Mouse (Mus musculus): Measurements from ENCODE around the gene Cfap52. TPM values are rescaled to one million over a fixed set of nuclear protein-coding genes. Genes with fewer than 3 reads are reported as not detected.
A peak's percentile ranks its signal among the peaks of the same experiment; 100 is the strongest.

The Cfap52 gene
- polyA plus RNA-seq, 1 experiment from 2014 or later = 0.35 TPM

GRCm38 (mm10) chr11:67972606-67973005 lies 7.2 kb upstream of the Cfap52 start:
- WGBS = 44% methylated on average over 1 of the region's 1 CpGs
- no peak for DNase-seq (ENCODE audit: low spot score)
- Histone ChIP-seq H3K9me3 (no peaks in the 10 kb centered on the region), H3K4me3 (no peak overlapping the region), H3K27ac (peak overlapping the region; percentile 82), H3K36me3 (peaks cover 25% of the 10 kb centered on the region), H3K4me1 (peaks cover 21% of the 10 kb centered on the region), H3K27me3 (ENCODE audit: insufficient read depth, poor library complexity, severe bottlenecking) (no peaks in the 10 kb centered on the region)

GRCm38 (mm10) chr11:67967831-67968230 lies 2.4 kb upstream of the Cfap52 start:
- Histone ChIP-seq H3K27me3 (ENCODE audit: insufficient read depth, poor library complexity, severe bottlenecking) (no peaks in the 10 kb centered on the region), H3K36me3 (peaks cover 12% of the 10 kb centered on the region), H3K4me1 (peaks cover 21% of the 10 kb centered on the region), H3K27ac (no peak overlapping the region), H3K9me3 (no peaks in the 10 kb centered on the region), H3K4me3 (no peak overlapping the region)
- 69% methylated on average over 11 of the region's 11 CpGs for WGBS
- no peak for DNase-seq (ENCODE audit: low spot score)

- H3K4me1 ChIP-seq = peaks cover 14% of the 10 kb centered on the region
- no peaks in the 10 kb centered on the region for H3K9me3 ChIP-seq
- DNase-seq (ENCODE audit: low spot score) = peak; percentile 93
- H3K4me3 ChIP-seq = peak within 1 kb of the TSS; percentile 95
- H3K36me3 ChIP-seq = peaks cover 9% of the 10 kb centered on the region
- under 1% methylated on average over 28 of the region's 28 CpGs for WGBS
- H3K27me3 ChIP-seq (ENCODE audit: insufficient read depth, poor library complexity, severe bottlenecking) = no peaks in the 10 kb centered on the region
- peak within 1 kb of the TSS; percentile 91 for H3K27ac ChIP-seq
Observed at GRCm38 (mm10) chr11:67965905-67966878, 741 bp upstream of the Cfap52 start, which contains the start of gene Stx8. TSS of gene Stx8 (plus strand) at chr11:67966193.

GRCm38 (mm10) chr11:67964110-67964509 lies 1.3 kb downstream of the Cfap52 start:
- H3K27ac ChIP-seq = no peak overlapping the region
- DNase-seq (ENCODE audit: low spot score) = no peak
- H3K27me3 ChIP-seq (ENCODE audit: insufficient read depth, poor library complexity, severe bottlenecking) = no peaks in the 10 kb centered on the region
- no peaks in the 10 kb centered on the region for H3K9me3 ChIP-seq
- 76% methylated on average over 6 of the region's 6 CpGs for WGBS
- H3K4me3 ChIP-seq = no peak overlapping the region
- H3K4me1 ChIP-seq = peaks cover 14% of the 10 kb centered on the region
- H3K36me3 ChIP-seq = no peaks in the 10 kb centered on the region

GRCm38 (mm10) chr11:67954413-67954812 lies 11.0 kb downstream of the Cfap52 start:
- H3K9me3 ChIP-seq = no peaks in the 10 kb centered on the region
- no peaks in the 10 kb centered on the region for H3K27me3 ChIP-seq (ENCODE audit: insufficient read depth, poor library complexity, severe bottlenecking)
- H3K4me3 ChIP-seq = no peak overlapping the region
- no peaks in the 10 kb centered on the region for H3K36me3 ChIP-seq
- no peak overlapping the region for H3K27ac ChIP-seq
- DNase-seq (ENCODE audit: low spot score) = no peak
- H3K4me1 ChIP-seq = no peaks in the 10 kb centered on the region
- WGBS = 79% methylated on average over 6 of the region's 6 CpGs

GRCm38 (mm10) chr11:67953604-67954003 lies 11.8 kb downstream of the Cfap52 start:
- no peaks in the 10 kb centered on the region for H3K36me3 ChIP-seq
- H3K4me3 ChIP-seq = no peak overlapping the region
- whole genome bisulfite sequencing = 83% methylated on average over 5 of the region's 5 CpGs
- no peak overlapping the region for H3K27ac ChIP-seq
- H3K9me3 ChIP-seq = no peaks in the 10 kb centered on the region
- H3K27me3 ChIP-seq (ENCODE audit: insufficient read depth, poor library complexity, severe bottlenecking) = no peaks in the 10 kb centered on the region
- no peak for DNase-seq (ENCODE audit: low spot score)
- no peaks in the 10 kb centered on the region for H3K4me1 ChIP-seq

GRCm38 (mm10) chr11:67949475-67949874 lies 16.0 kb downstream of the Cfap52 start:
- no peaks in the 10 kb centered on the region for H3K36me3 ChIP-seq
- 89% methylated on average over 9 of the region's 9 CpGs for WGBS

GRCm38 (mm10) chr11:67948229-67948628 lies 17.2 kb downstream of the Cfap52 start:
- 46% methylated on average over 3 of the region's 3 CpGs for WGBS
- Histone ChIP-seq H3K27me3 (ENCODE audit: insufficient read depth, poor library complexity, severe bottlenecking) (0 out of 2 replicates have a peak, but pooled peaks cover 3% of the 10 kb centered on the region), H3K4me1 (peaks cover 5% of the 10 kb centered on the region), H3K36me3 (no peaks in the 10 kb centered on the region), H3K4me3 (no peak overlapping the region), H3K9me3 (no peaks in the 10 kb centered on the region), H3K27ac (no peak overlapping the region)
- no peak for DNase-seq (ENCODE audit: low spot score)

More at GRCm38 (mm10) chr11:67949475-67949874, 16.0 kb downstream of the Cfap52 start:
- H3K9me3 ChIP-seq = no peaks in the 10 kb centered on the region
- H3K27ac ChIP-seq = no peak overlapping the region
- H3K4me3 ChIP-seq = no peak overlapping the region
- H3K27me3 ChIP-seq (ENCODE audit: insufficient read depth, poor library complexity, severe bottlenecking) = 0 out of 2 replicates have a peak, but pooled peaks cover 3% of the 10 kb centered on the region
- no peak for DNase-seq (ENCODE audit: low spot score)
- peaks cover 5% of the 10 kb centered on the region for H3K4me1 ChIP-seq

- H3K4me3 ChIP-seq = no peak overlapping the region
- WGBS = 94% methylated on average over 3 of the region's 3 CpGs
Observed at GRCm38 (mm10) chr11:67932156-67932555, 33.3 kb downstream of the Cfap52 start.

GRCm38 (mm10) chr11:67926348-67927055 lies 38.9 kb downstream of the Cfap52 start:
- Histone ChIP-seq H3K4me1 (peaks cover 16% of the 10 kb centered on the region), H3K27ac (no peak overlapping the region), H3K27me3 (ENCODE audit: insufficient read depth, poor library complexity, severe bottlenecking) (peaks cover 7% of the 10 kb centered on the region), H3K4me3 (no peak overlapping the region), H3K36me3 (no peaks in the 10 kb centered on the region), H3K9me3 (no peaks in the 10 kb centered on the region)
- no peak for DNase-seq (ENCODE audit: low spot score)
- 13% methylated on average over 13 of the region's 15 CpGs for WGBS

More at GRCm38 (mm10) chr11:67932156-67932555, 33.3 kb downstream of the Cfap52 start:
- H3K36me3 ChIP-seq = no peaks in the 10 kb centered on the region
- no peaks in the 10 kb centered on the region for H3K4me1 ChIP-seq
- no peaks in the 10 kb centered on the region for H3K27me3 ChIP-seq (ENCODE audit: insufficient read depth, poor library complexity, severe bottlenecking)
- H3K9me3 ChIP-seq = no peaks in the 10 kb centered on the region
- no peak for DNase-seq (ENCODE audit: low spot score)
- no peak overlapping the region for H3K27ac ChIP-seq

- Histone ChIP-seq H3K27ac (no peak overlapping the region), H3K9me3 (no peaks in the 10 kb centered on the region), H3K4me3 (no peak overlapping the region), H3K36me3 (no peaks in the 10 kb centered on the region), H3K4me1 (peaks cover 27% of the 10 kb centered on the region), H3K27me3 (ENCODE audit: insufficient read depth, poor library complexity, severe bottlenecking) (peaks cover 22% of the 10 kb centered on the region)
- 86% methylated on average over 13 of the region's 13 CpGs for WGBS
- DNase-seq (ENCODE audit: low spot score) = no peak
Observed at GRCm38 (mm10) chr11:67925000-67925399, 40.5 kb downstream of the Cfap52 start.

- H3K36me3 ChIP-seq = no peaks in the 10 kb centered on the region
- 84% methylated on average over 5 of the region's 5 CpGs for WGBS
- H3K9me3 ChIP-seq = no peaks in the 10 kb centered on the region
- peaks cover 27% of the 10 kb centered on the region for H3K4me1 ChIP-seq
- H3K27ac ChIP-seq = no peak overlapping the region
- H3K27me3 ChIP-seq (ENCODE audit: insufficient read depth, poor library complexity, severe bottlenecking) = peaks cover 35% of the 10 kb centered on the region
- no peak overlapping the region for H3K4me3 ChIP-seq
- DNase-seq (ENCODE audit: low spot score) = no peak
Observed at GRCm38 (mm10) chr11:67923720-67924119, 41.7 kb downstream of the Cfap52 start.

GRCm38 (mm10) chr11:67922755-67923125 lies 42.7 kb downstream of the Cfap52 start:
- H3K36me3 ChIP-seq = no peaks in the 10 kb centered on the region
- H3K27ac ChIP-seq = peak overlapping the region; percentile 85; the same call in 1 of the 2 replicates
- DNase-seq (ENCODE audit: low spot score) = peak; percentile 91
- H3K9me3 ChIP-seq = no peaks in the 10 kb centered on the region
- peaks cover 35% of the 10 kb centered on the region for H3K27me3 ChIP-seq (ENCODE audit: insufficient read depth, poor library complexity, severe bottlenecking)
- under 1% methylated on average over 12 of the region's 12 CpGs for WGBS
- H3K4me1 ChIP-seq = peaks cover 27% of the 10 kb centered on the region
- H3K4me3 ChIP-seq = peak overlapping the region; percentile 91

Data from heart, embryonic 10.5 days (tissue).